Mouse (Mus musculus): ENCODE data around the gene Gabpb2. TPM values are rescaled to one million over a fixed set of nuclear protein-coding genes. Genes with fewer than 3 reads are reported as not detected.

Gabpb2 gene
- polyA plus RNA-seq, 1 experiment from 2014 or later: 13.5 TPM

GRCm38 (mm10) chr3:95163419-95164255 lies 54.1 kb downstream of the Gabpb2 start:
- Histone ChIP-seq H3K27ac (no peak overlapping the region), H3K4me3 (ENCODE audit: inconsistent target) (no peak overlapping the region)
- WGBS (ENCODE audit: missing documents): 79% methylated on average over 11 of the region's 11 CpGs

GRCm38 (mm10) chr3:95162345-95162628 lies 55.4 kb downstream of the Gabpb2 start:
- no peak overlapping the region for H3K4me3 ChIP-seq (ENCODE audit: inconsistent target)
- no peaks in the 10 kb centered on the region for H3K36me3 ChIP-seq (ENCODE audit: inconsistent target)
- 95% methylated on average over 2 of the region's 2 CpGs for WGBS (ENCODE audit: missing documents)
- no peak overlapping the region for H3K27ac ChIP-seq
- no peaks in the 10 kb centered on the region for H3K79me2 ChIP-seq (ENCODE audit: inconsistent target)

More at GRCm38 (mm10) chr3:95163419-95164255, 54.1 kb downstream of the Gabpb2 start:
- Histone ChIP-seq H3K36me3 (ENCODE audit: inconsistent target) (no peaks in the 10 kb centered on the region), H3K79me2 (ENCODE audit: inconsistent target) (no peaks in the 10 kb centered on the region)

GRCm38 (mm10) chr3:95161618-95162344 lies 55.9 kb downstream of the Gabpb2 start:
- 42% methylated on average over 9 of the region's 9 CpGs for whole genome bisulfite sequencing (ENCODE audit: missing documents)
- no peak overlapping the region for H3K4me3 ChIP-seq (ENCODE audit: inconsistent target)

GRCm38 (mm10) chr3:95161041-95161551 lies 56.6 kb downstream of the Gabpb2 start:
- H3K4me3 ChIP-seq (ENCODE audit: inconsistent target): peak overlapping the region; percentile 48; the same call in 1 of the 2 replicates

More at GRCm38 (mm10) chr3:95161618-95162344, 55.9 kb downstream of the Gabpb2 start:
- no peak overlapping the region for H3K27ac ChIP-seq
- no peaks in the 10 kb centered on the region for H3K79me2 ChIP-seq (ENCODE audit: inconsistent target)
- no peaks in the 10 kb centered on the region for H3K36me3 ChIP-seq (ENCODE audit: inconsistent target)

GRCm38 (mm10) chr3:95159987-95160963 lies 57.4 kb downstream of the Gabpb2 start, which contains the start of gene Sema6c:
Gene Sema6c, plus strand, starts transcription at chr3:95160457.
- H3K27ac ChIP-seq: no peak within 1 kb of the TSS
- no peaks in the 10 kb centered on the region for H3K36me3 ChIP-seq (ENCODE audit: inconsistent target)
- H3K79me2 ChIP-seq (ENCODE audit: inconsistent target): no peaks in the 10 kb centered on the region
- peak within 1 kb of the TSS; percentile 48 for H3K4me3 ChIP-seq (ENCODE audit: inconsistent target)
- 1% methylated on average over 54 of the region's 66 CpGs for WGBS (ENCODE audit: missing documents)

More at GRCm38 (mm10) chr3:95161041-95161551, 56.6 kb downstream of the Gabpb2 start:
- no peaks in the 10 kb centered on the region for H3K79me2 ChIP-seq (ENCODE audit: inconsistent target)
- WGBS (ENCODE audit: missing documents): 11% methylated on average over 29 of the region's 30 CpGs
- H3K27ac ChIP-seq: no peak overlapping the region
- H3K36me3 ChIP-seq (ENCODE audit: inconsistent target): no peaks in the 10 kb centered on the region

- 27% methylated on average over 8 of the region's 8 CpGs for WGBS (ENCODE audit: missing documents)
- Histone ChIP-seq H3K36me3 (ENCODE audit: inconsistent target) (no peaks in the 10 kb centered on the region), H3K79me2 (ENCODE audit: inconsistent target) (no peaks in the 10 kb centered on the region), H3K4me3 (ENCODE audit: inconsistent target) (peak overlapping the region; percentile 48), H3K27ac (no peak overlapping the region)
Observed at GRCm38 (mm10) chr3:95159511-95159986, 58.2 kb downstream of the Gabpb2 start.

GRCm38 (mm10) chr3:95153874-95154273 lies 63.8 kb downstream of the Gabpb2 start:
- H3K79me2 ChIP-seq (ENCODE audit: inconsistent target): no peaks in the 10 kb centered on the region
- H3K4me3 ChIP-seq (ENCODE audit: inconsistent target): no peak overlapping the region
- no peak overlapping the region for H3K27ac ChIP-seq
- no peaks in the 10 kb centered on the region for H3K36me3 ChIP-seq (ENCODE audit: inconsistent target)
- WGBS (ENCODE audit: missing documents): 50% methylated on average over 4 of the region's 4 CpGs

GRCm38 (mm10) chr3:95147924-95148323 lies 69.8 kb downstream of the Gabpb2 start:
- Histone ChIP-seq H3K79me2 (ENCODE audit: inconsistent target) (no peaks in the 10 kb centered on the region), H3K27ac (no peak overlapping the region), H3K36me3 (ENCODE audit: inconsistent target) (no peaks in the 10 kb centered on the region), H3K4me3 (ENCODE audit: inconsistent target) (no peak overlapping the region)
- WGBS (ENCODE audit: missing documents): 89% methylated on average over 3 of the region's 3 CpGs

GRCm38 (mm10) chr3:95142617-95143011 lies 75.1 kb downstream of the Gabpb2 start:
- Histone ChIP-seq H3K27ac (peak overlapping the region; percentile 90; the same call in 1 of the 2 replicates), H3K79me2 (ENCODE audit: inconsistent target) (peaks cover 41% of the 10 kb centered on the region), H3K4me3 (ENCODE audit: inconsistent target) (peak overlapping the region; percentile 71; the same call in 1 of the 2 replicates), H3K36me3 (ENCODE audit: inconsistent target) (no peaks in the 10 kb centered on the region; the same call in 1 of the 2 replicates)
- 0% methylated on average over 5 of the region's 5 CpGs for WGBS (ENCODE audit: missing documents)

- Histone ChIP-seq H3K79me2 (ENCODE audit: inconsistent target) (peaks cover 45% of the 10 kb centered on the region), H3K36me3 (ENCODE audit: inconsistent target) (no peaks in the 10 kb centered on the region; the same call in 1 of the 2 replicates), H3K27ac (peak within 1 kb of the TSS; percentile 90), H3K4me3 (ENCODE audit: inconsistent target) (peak within 1 kb of the TSS; percentile 71)
- 22% methylated on average over 10 of the region's 10 CpGs for WGBS (ENCODE audit: missing documents)
Observed at GRCm38 (mm10) chr3:95141952-95142616, 75.6 kb downstream of the Gabpb2 start, which contains the start of gene Tnfaip8l2. Gene Tnfaip8l2, minus strand, starts transcription at chr3:95142360.

GRCm38 (mm10) chr3:95141474-95141873 lies 76.2 kb downstream of the Gabpb2 start:
- Histone ChIP-seq H3K36me3 (ENCODE audit: inconsistent target) (no peaks in the 10 kb centered on the region; the same call in 1 of the 2 replicates), H3K79me2 (ENCODE audit: inconsistent target) (peaks cover 50% of the 10 kb centered on the region), H3K27ac (peak overlapping the region; percentile 90), H3K4me3 (ENCODE audit: inconsistent target) (peak overlapping the region; percentile 71)
- WGBS (ENCODE audit: missing documents): 3% methylated on average over 9 of the region's 9 CpGs

GRCm38 (mm10) chr3:95140795-95141194 lies 76.9 kb downstream of the Gabpb2 start:
- Histone ChIP-seq H3K36me3 (ENCODE audit: inconsistent target) (no peaks in the 10 kb centered on the region; the same call in 1 of the 2 replicates), H3K4me3 (ENCODE audit: inconsistent target) (peak overlapping the region; percentile 71), H3K79me2 (ENCODE audit: inconsistent target) (peaks cover 50% of the 10 kb centered on the region), H3K27ac (peak overlapping the region; percentile 90)
- WGBS (ENCODE audit: missing documents): 75% methylated on average over 5 of the region's 6 CpGs

- Histone ChIP-seq H3K27ac (peak overlapping the region; percentile 90), H3K79me2 (ENCODE audit: inconsistent target) (peaks cover 50% of the 10 kb centered on the region), H3K4me3 (ENCODE audit: inconsistent target) (peak overlapping the region; percentile 71; the same call in 1 of the 2 replicates), H3K36me3 (ENCODE audit: inconsistent target) (no peaks in the 10 kb centered on the region; the same call in 1 of the 2 replicates)
- WGBS (ENCODE audit: missing documents): 79% methylated on average over 18 of the region's 18 CpGs
Observed at GRCm38 (mm10) chr3:95140289-95140595, 77.5 kb downstream of the Gabpb2 start.

All from macrophage (primary cell).